Mouse (Mus musculus) lung, embryonic 14.5 days (tissue): ENCODE data around the gene Rab4b. TPM values are rescaled to one million over a fixed set of nuclear protein-coding genes. Genes with fewer than 3 reads are reported as not detected.
A peak's percentile ranks its signal among the peaks of the same experiment; 100 is the strongest.

Experiments
- ATAC-seq: fragments of 200-750 bp; cut with Nextera tagmentation; 2 replicates; pipeline ENCODE4 v1.8.0; 2017; ENCODE audit warnings: mild to moderate bottlenecking, moderate TSS enrichment, moderate library complexity; ENCODE audit not compliant: insufficient read depth
- DNase-seq: peaks from one replicate; pipeline ENCODE4 v3.0.0-alpha.2; 2015
- H3K27ac ChIP-seq: fragments of 300-500 bp; sonication (generic); 2 replicates; pipeline ENCODE4 v1.5.1; 2014; ENCODE audit warnings: low read depth, mild to moderate bottlenecking, moderate library complexity
- H3K27me3 ChIP-seq: fragments of 300-500 bp; sonication (generic); 2 replicates; pipeline ENCODE4 v1.6.1; 2014; ENCODE audit warnings: low read length, control low read depth; ENCODE audit not compliant: insufficient read depth
- H3K36me3 ChIP-seq: fragments of 300-500 bp; sonication (generic); 2 replicates; pipeline ENCODE4 v1.6.1; 2014; ENCODE audit warnings: control low read depth; ENCODE audit not compliant: insufficient read depth
- H3K4me1 ChIP-seq: fragments of 300-500 bp; sonication (generic); 2 replicates; pipeline ENCODE4 v1.6.1; 2014; ENCODE audit warnings: antibody characterized with exemption, control low read depth; ENCODE audit not compliant: insufficient read depth
- H3K4me2 ChIP-seq: fragments of 300-500 bp; sonication (generic); 2 replicates; pipeline ENCODE4 v1.6.1; 2014; ENCODE audit warnings: mild to moderate bottlenecking
- H3K4me3 ChIP-seq: fragments of 300-500 bp; sonication (generic); 2 replicates; pipeline ENCODE4 v1.5.1; 2014; ENCODE audit warnings: low read depth, low read length
- H3K9ac ChIP-seq: fragments of 300-500 bp; sonication (generic); 2 replicates; pipeline ENCODE4 v1.6.1; 2014
- H3K9me3 ChIP-seq: fragments of 300-500 bp; sonication (generic); 2 replicates; pipeline ENCODE4 v1.6.1; 2016; ENCODE audit warnings: low read depth, low read length, control low read depth
- CTCF ChIP-seq: IDR thresholded peaks from 2 replicates; pipeline ENCODE4 v1.5.1; 2016; ENCODE audit warnings: antibody characterized with exemption, low read depth
- WGBS: fragments of 180-500 bp; shearing (Covaris S2); extraction: QIAGEN DNeasy Blood & Tissue Kit; methylation state at CpG from one replicate; pipeline ENCODE4 v1.1.7; 2014; 5-methylcytosine and 5-hydroxymethylcytosine counted together
- polyA plus RNA-seq: library from polyadenylated mRNA; unstranded; fragments of >200 nt; fragmentation: Nextera tagmentation; extraction: Ambion mirVana; gene quantifications from 2 replicates; pipeline ENCODE4 v1.2.1, GENCODE M21; 2014

Gene Rab4b
- polyA plus RNA-seq, 1 experiment from 2014 or later, result 62.1 TPM

DNA sequence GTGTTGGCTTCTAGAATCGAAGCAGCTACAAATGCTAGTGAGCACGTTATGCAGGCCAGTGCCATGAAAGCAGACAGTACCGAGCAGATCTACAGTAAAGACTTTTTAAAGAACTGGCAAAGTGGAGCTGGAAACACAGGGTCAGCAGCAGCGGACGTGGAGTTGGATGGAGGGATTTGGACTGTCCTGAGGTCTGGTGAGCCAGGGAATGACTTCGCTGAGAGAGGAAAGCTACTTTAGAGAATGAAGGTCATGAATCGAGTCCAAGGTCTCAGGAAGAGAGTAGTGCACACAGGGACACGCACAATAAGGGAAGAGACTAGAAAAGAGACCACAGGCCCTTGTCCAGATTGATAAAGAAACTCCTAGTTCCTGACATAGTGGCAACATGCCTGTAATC lies 18.9 kb upstream of the Rab4b start:
- TF ChIP-seq CTCF, result no peak
- Histone ChIP-seq H3K9me3 (no peaks in the 10 kb centered on the region), H3K36me3 (peaks cover 42% of the 10 kb centered on the region), H3K4me1 (peaks cover 5% of the 10 kb centered on the region), H3K27me3 (no peaks in the 10 kb centered on the region), H3K4me2 (no peak overlapping the region), H3K27ac (no peak overlapping the region), H3K9ac (no peak overlapping the region), H3K4me3 (no peak overlapping the region)
- ATAC-seq (no peak), DNase-seq (no peak)
- WGBS, result 90% methylated on average over 8 of the region's 8 CpGs

DNA sequence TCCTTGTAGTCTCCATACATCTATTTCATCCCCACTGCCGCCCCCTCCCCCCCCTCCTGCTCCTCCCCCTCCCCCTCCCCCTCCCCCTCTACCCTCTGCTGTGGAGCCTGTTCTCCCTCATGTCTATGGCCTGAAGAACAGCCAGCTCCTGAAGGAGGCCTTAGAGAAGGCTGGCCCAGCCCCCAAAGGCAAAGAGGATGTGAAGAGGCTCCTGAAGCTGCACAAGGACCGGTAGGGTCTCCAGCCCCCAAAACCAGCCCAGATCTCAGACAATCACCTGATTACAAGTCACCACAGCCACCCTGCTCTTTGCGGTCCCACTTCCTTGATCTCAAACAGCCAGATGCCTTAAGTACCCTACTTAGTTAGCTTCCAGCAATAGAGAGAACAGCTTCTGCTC lies 18.4 kb upstream of the Rab4b start:
- ATAC-seq, result no peak
- no peaks in the 10 kb centered on the region for H3K9me3 ChIP-seq
- WGBS, result 87% methylated on average over 3 of the region's 3 CpGs
- H3K27me3 ChIP-seq, result no peaks in the 10 kb centered on the region
- TF ChIP-seq CTCF, result no peak
- H3K27ac ChIP-seq, result no peak overlapping the region
- H3K4me1 ChIP-seq, result peaks cover 5% of the 10 kb centered on the region
- DNase-seq, result no peak
- H3K4me2 ChIP-seq, result no peak overlapping the region
- H3K9ac ChIP-seq, result no peak overlapping the region
- H3K36me3 ChIP-seq, result peaks cover 42% of the 10 kb centered on the region
- no peak overlapping the region for H3K4me3 ChIP-seq

DNA sequence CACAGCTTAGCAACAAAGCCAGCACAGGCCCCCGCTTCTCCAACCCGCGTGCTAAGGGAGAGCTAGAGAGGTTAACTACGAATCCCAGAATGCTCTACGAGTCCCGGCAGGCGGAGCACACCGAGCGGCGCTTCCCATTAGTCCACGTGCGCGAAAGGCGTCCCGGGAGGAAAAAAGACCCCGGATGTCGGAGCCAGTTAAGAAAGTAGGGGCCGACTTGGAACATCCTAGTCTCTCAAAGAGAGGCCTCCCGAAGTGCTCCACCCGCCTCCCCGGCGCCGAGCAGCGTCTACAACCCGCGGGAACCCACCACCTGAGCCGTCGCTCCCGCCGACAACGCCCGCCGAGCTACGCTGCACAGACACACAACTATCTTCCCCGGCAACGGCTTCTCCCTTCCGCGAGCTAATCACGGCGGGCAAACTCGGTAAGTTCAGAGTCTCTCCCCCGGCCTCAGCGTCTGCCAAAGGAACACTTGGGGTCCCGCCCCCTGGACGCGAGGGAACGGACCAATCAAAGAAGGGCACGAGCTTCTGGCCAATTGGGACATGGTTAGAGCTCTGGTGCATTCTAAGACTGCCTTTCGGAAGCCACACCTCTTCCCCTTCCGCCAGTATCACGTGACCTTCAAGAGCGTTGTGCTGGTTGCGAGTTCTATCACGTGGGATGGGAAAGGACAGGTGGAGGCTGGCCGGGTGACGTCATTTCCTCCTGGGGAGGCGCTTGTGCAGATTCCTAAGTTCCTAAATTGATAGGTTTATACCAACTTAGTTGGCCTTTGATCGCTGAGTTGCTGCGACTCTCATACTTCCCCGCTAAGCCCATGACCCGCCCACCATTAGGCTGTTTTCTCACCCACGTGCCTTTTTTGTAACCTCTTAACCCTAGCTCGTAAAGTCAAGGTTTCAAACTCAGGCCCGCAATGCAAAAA lies 17.2 kb upstream of the Rab4b start, which contains the start of the genes BC024978 and Snrpa:
BC024978 (plus strand) TSS at position 101 of the 931 bp plus-strand sequence.
Snrpa (minus strand) TSS at position 591 of the 931 bp plus-strand sequence.
- under 1% methylated on average over 64 of the region's 64 CpGs for WGBS
- DNase-seq (peak; percentile 99), ATAC-seq (peak; percentile 99)
- Histone ChIP-seq H3K36me3 (peaks cover 52% of the 10 kb centered on the region), H3K27ac (peak within 1 kb of the TSS; percentile 100), H3K4me3 (peak within 1 kb of the TSS; percentile 75), H3K27me3 (no peaks in the 10 kb centered on the region), H3K9ac (peak within 1 kb of the TSS; percentile 85), H3K4me2 (peak within 1 kb of the TSS; percentile 77), H3K9me3 (no peaks in the 10 kb centered on the region), H3K4me1 (peaks cover 5% of the 10 kb centered on the region)
- TF ChIP-seq CTCF, result no peak; the same call in 1 of the 2 replicates

GRCm38 (mm10) chr7:27193731-27194130 lies 15.0 kb upstream of the Rab4b start:
- Histone ChIP-seq H3K27me3 (no peaks in the 10 kb centered on the region), H3K4me1 (peaks cover 5% of the 10 kb centered on the region), H3K9ac (peak overlapping the region; percentile 35), H3K4me3 (peak overlapping the region; percentile 75; the same call in 1 of the 2 replicates), H3K9me3 (no peaks in the 10 kb centered on the region), H3K27ac (no peak overlapping the region), H3K4me2 (peak overlapping the region; percentile 77), H3K36me3 (peaks cover 69% of the 10 kb centered on the region)
- DNase-seq (no peak), ATAC-seq (no peak)
- no peak for TF ChIP-seq CTCF
- WGBS, result 70% methylated on average over 4 of the region's 4 CpGs

GRCm38 (mm10) chr7:27192434-27192833 lies 13.7 kb upstream of the Rab4b start:
- no peak for ATAC-seq
- no peak overlapping the region for H3K4me2 ChIP-seq
- H3K4me1 ChIP-seq, result peaks cover 5% of the 10 kb centered on the region
- no peak overlapping the region for H3K4me3 ChIP-seq
- whole genome bisulfite sequencing, result 94% methylated on average over 5 of the region's 5 CpGs
- H3K27me3 ChIP-seq, result no peaks in the 10 kb centered on the region
- no peak for TF ChIP-seq CTCF
- H3K27ac ChIP-seq, result no peak overlapping the region
- H3K9ac ChIP-seq, result no peak overlapping the region
- DNase-seq, result no peak
- H3K36me3 ChIP-seq, result peaks cover 76% of the 10 kb centered on the region
- no peaks in the 10 kb centered on the region for H3K9me3 ChIP-seq

DNA sequence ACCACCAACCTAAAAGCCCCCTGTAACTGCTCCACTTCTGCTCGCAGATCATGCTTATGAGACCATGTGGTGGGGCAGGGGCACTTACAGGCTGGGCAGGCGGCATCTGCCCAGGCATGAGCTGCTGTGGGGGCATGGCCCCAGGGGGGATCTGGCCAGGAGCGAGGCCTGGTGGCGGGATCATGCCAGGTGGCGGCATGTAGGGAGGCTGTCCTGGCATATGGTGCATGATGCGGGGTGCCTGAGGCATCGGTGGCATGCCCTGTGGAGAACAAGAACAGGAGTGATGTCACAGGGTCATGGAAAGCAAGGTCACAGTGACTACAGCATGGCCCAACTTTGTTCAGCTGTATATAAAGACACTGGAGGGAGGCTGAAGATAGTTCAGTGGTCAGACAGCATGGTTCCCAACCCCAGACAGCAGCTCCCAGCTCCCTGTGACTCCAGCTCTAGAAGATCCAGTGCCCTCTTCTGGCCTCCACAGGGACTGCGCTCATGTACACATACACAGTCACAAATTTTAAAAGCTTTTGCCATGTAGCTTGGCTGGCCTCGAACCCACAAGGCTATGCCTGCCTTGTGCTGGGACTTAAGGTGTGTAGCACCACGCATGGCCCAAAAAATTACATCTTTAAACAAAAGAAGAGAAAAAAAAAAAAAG lies 10.7 kb upstream of the Rab4b start:
- H3K36me3 ChIP-seq, result peaks cover 98% of the 10 kb centered on the region
- no peak overlapping the region for H3K9ac ChIP-seq
- H3K27me3 ChIP-seq, result no peaks in the 10 kb centered on the region
- H3K4me2 ChIP-seq, result no peak overlapping the region
- H3K27ac ChIP-seq, result no peak overlapping the region
- ATAC-seq, result no peak
- no peak overlapping the region for H3K4me3 ChIP-seq
- WGBS, result 94% methylated on average over 10 of the region's 10 CpGs
- DNase-seq, result no peak
- H3K4me1 ChIP-seq, result no peaks in the 10 kb centered on the region
- peak; percentile 48 for TF ChIP-seq CTCF
- H3K9me3 ChIP-seq, result no peaks in the 10 kb centered on the region

GRCm38 (mm10) chr7:27185986-27186385 lies 7.3 kb upstream of the Rab4b start:
- DNase-seq (no peak), ATAC-seq (no peak)
- Histone ChIP-seq H3K4me2 (no peak overlapping the region), H3K4me3 (no peak overlapping the region), H3K27me3 (no peaks in the 10 kb centered on the region), H3K4me1 (no peaks in the 10 kb centered on the region), H3K27ac (no peak overlapping the region), H3K9me3 (no peaks in the 10 kb centered on the region), H3K36me3 (peaks cover 82% of the 10 kb centered on the region), H3K9ac (no peak overlapping the region)
- no peak for TF ChIP-seq CTCF
- 92% methylated on average over 5 of the region's 5 CpGs for WGBS
